Comparison of ENCODE assay signal across 7 mouse cellular contexts in genomic region chr11:54927346-54928140, GRCm38 (mm10). TPM values are rescaled to one million over a fixed set of nuclear protein-coding genes. Genes with fewer than 3 reads are reported as not detected.
DNase-seq lines count a peak whose midpoint lies in the region; ATAC-seq and TF ChIP-seq lines count a peak whose summit lies in the region.

No protein-coding gene starts in this region.

- H3K27me3 ChIP-seq in embryonic facial prominence, embryonic 10.5 days (replicated peaks; ENCODE audit: low read depth, poor library complexity, severe bottlenecking), result no peaks in the 10 kb centered on the region
- no peaks in the 10 kb centered on the region for H3K27me3 ChIP-seq in heart, embryonic 14.5 days (ENCODE audit: control insufficient read depth, insufficient read depth, low read length)
- no peaks in the 10 kb centered on the region for H3K27me3 ChIP-seq in lung, embryonic 16.5 days (ENCODE audit: control insufficient read depth, insufficient read depth, low read depth, low read length)

- peak; percentile 58 for DNase-seq in ES-E14 (ENCODE audit: low read depth, low spot score)
- DNase-seq in adrenal gland, postnatal 10 days, result peak; percentile 84
- DNase-seq in embryonic facial prominence, embryonic 10.5 days (ENCODE audit: low spot score), result peak; percentile 65
- peak; percentile 80 to 82 for DNase-seq in kidney, postnatal 4 days
- DNase-seq in right cerebral cortex, postnatal 14 days, result peak; percentile 64

- no peak; the same call in 1 of the 2 replicates for ATAC-seq in heart, embryonic 14.5 days (ENCODE audit: insufficient number of reproducible peaks, insufficient read depth, low FRiP score, low read depth)
- ATAC-seq in lung, embryonic 16.5 days (ENCODE audit: low read depth), result peak; percentile 63

- no peaks in the 10 kb centered on the region for H3K9me3 ChIP-seq in ES-E14 (ENCODE audit: control insufficient read depth, insufficient read depth, low read depth, low read length)
- H3K9me3 ChIP-seq in embryonic facial prominence, embryonic 10.5 days, result no peaks in the 10 kb centered on the region
- no peaks in the 10 kb centered on the region for H3K9me3 ChIP-seq in heart, embryonic 14.5 days (ENCODE audit: control insufficient read depth, low read length)
- no peaks in the 10 kb centered on the region for H3K9me3 ChIP-seq in lung, embryonic 16.5 days (ENCODE audit: control insufficient read depth, low read length)

- in situ Hi-C loops in ES-E14 (cut with MboI; ENCODE audit: low sequenced_read_pairs in 2 of 2, unreplicated experiment in 2 of 2), result no loop called here

- no peak overlapping the region for H3K4me3 ChIP-seq in ES-E14 (ENCODE audit: insufficient read depth in 1 of 2, low read depth in 1 of 2, low read length in 2 of 2, poor library complexity in 1 of 2, severe bottlenecking in 1 of 2)
- H3K4me3 ChIP-seq in embryonic facial prominence, embryonic 10.5 days, result no peak overlapping the region
- no peak overlapping the region for H3K4me3 ChIP-seq in heart, embryonic 14.5 days (ENCODE audit: control insufficient read depth in 1 of 2, insufficient read depth in 1 of 2, low read depth in 1 of 2, low read length in 2 of 2)
- no peak overlapping the region for H3K4me3 ChIP-seq in lung, embryonic 16.5 days (ENCODE audit: low read length)

- 83% methylated on average over 14 of the region's 14 CpGs for WGBS in embryonic facial prominence, embryonic 10.5 days
- WGBS in heart, embryonic 14.5 days, result 52% methylated on average over 14 of the region's 14 CpGs
- 70% methylated on average over 14 of the region's 14 CpGs for WGBS in lung, embryonic 16.5 days

- no peak overlapping the region for H3K9ac ChIP-seq in ES-E14 (ENCODE audit: insufficient read depth, low read depth, low read length, poor library complexity, severe bottlenecking)
- H3K9ac ChIP-seq in heart, embryonic 14.5 days (ENCODE audit: low read length), result peak overlapping the region; percentile 8; the same call in 1 of the 2 replicates
- no peak overlapping the region for H3K9ac ChIP-seq in lung, embryonic 16.5 days (ENCODE audit: low read length)

- H3K4me2 ChIP-seq in heart, embryonic 14.5 days (ENCODE audit: low read length), result no peak overlapping the region
- no peak overlapping the region for H3K4me2 ChIP-seq in lung, embryonic 16.5 days (ENCODE audit: low read depth, low read length)

- H3K4me1 ChIP-seq in ES-E14 (ENCODE audit: control insufficient read depth in 2 of 2, insufficient read depth in 2 of 2, low read length in 2 of 2, poor library complexity in 1 of 2), result no peaks in the 10 kb centered on the region; a peak in 1 of 4 replicates
- no peaks in the 10 kb centered on the region for H3K4me1 ChIP-seq in embryonic facial prominence, embryonic 10.5 days
- peaks cover 7 to 8% of the 10 kb centered on the region in 2 experiments for H3K4me1 ChIP-seq in heart, embryonic 14.5 days (ENCODE audit: control insufficient read depth in 2 of 2, insufficient read depth in 2 of 2, low read length in 2 of 2)
- no peaks in the 10 kb centered on the region for H3K4me1 ChIP-seq in lung, embryonic 16.5 days (replicated peaks; ENCODE audit: control insufficient read depth, insufficient read depth, low read length)

- no peak overlapping the region for H3K27ac ChIP-seq in ES-E14 (ENCODE audit: insufficient read depth, low read depth, low read length, poor library complexity, severe bottlenecking)
- no peak overlapping the region for H3K27ac ChIP-seq in embryonic facial prominence, embryonic 10.5 days (replicated peaks)
- H3K27ac ChIP-seq in heart, embryonic 14.5 days (replicated peaks in 1 of 2; ENCODE audit: control insufficient read depth in 1 of 2, insufficient read depth in 1 of 2, low read depth in 2 of 2, low read length in 2 of 2), result peak overlapping the region; percentile 28 to 35; a peak in 3 of 4 replicates
- H3K27ac ChIP-seq in lung, embryonic 16.5 days (ENCODE audit: low read length), result no peak overlapping the region

- peaks cover 65% of the 10 kb centered on the region for H3K36me3 ChIP-seq in ES-E14 (ENCODE audit: control insufficient read depth, insufficient read depth, low read length, poor library complexity, severe bottlenecking)
- peaks cover 72% of the 10 kb centered on the region for H3K36me3 ChIP-seq in embryonic facial prominence, embryonic 10.5 days (replicated peaks)
- H3K36me3 ChIP-seq in heart, embryonic 14.5 days (ENCODE audit: control insufficient read depth, insufficient read depth, low read length), result peaks cover 96% of the 10 kb centered on the region
- peaks cover 26% of the 10 kb centered on the region for H3K36me3 ChIP-seq in lung, embryonic 16.5 days (ENCODE audit: control insufficient read depth, insufficient read depth, low read length)

TF ChIP-seq in ES-E14, 5 proteins besides CTCF, POLR2A, EP300 and RAD21:
- no peak for TF ChIP-seq HCFC1 (IDR thresholded peaks at IDR 0.05; ENCODE audit: borderline replicate concordance, insufficient read depth, low read length)
- TF ChIP-seq ZNF384 (IDR thresholded peaks at IDR 0.05; ENCODE audit: low read depth, low read length), result no peak
- no peak for TF ChIP-seq MAFK (IDR thresholded peaks at IDR 0.05; ENCODE audit: insufficient read depth, low read depth, low read length)
- TF ChIP-seq ZC3H11A (IDR thresholded peaks at IDR 0.05; ENCODE audit: borderline replicate concordance, low read depth, low read length), result no peak
- TF ChIP-seq CHD2 (IDR thresholded peaks at IDR 0.05; ENCODE audit: low read depth, low read length), result no peak

RNA-seq across cellular contexts. Expression of gene Gpx3, which starts 25.3 kb away (rescaled TPM):
- 11.4 and 13.8 TPM in 2 replicates for total RNA-seq in ES-E14 (2012; rRNA removed)
- total RNA-seq in adrenal gland, postnatal 10 days (2021), result 100 to 1,000 TPM; 116 to 123 TPM
- polyA plus RNA-seq in embryonic facial prominence, embryonic 10.5 days (2016; fragmentation: Nextera tagmentation; extraction: Ambion mirVana), result 72.8 and 90.1 TPM in 2 replicates
- polyA plus RNA-seq in heart, embryonic 14.5 days (2014; fragmentation: Nextera tagmentation; extraction: Ambion mirVana), result 1,228 and 1,448 TPM in 2 replicates
- polyA plus RNA-seq in lung, embryonic 16.5 days (2015; fragmentation: Nextera tagmentation; extraction: Ambion mirVana), result 181 and 202 TPM in 2 replicates

RNA-seq across cellular contexts. Expression of gene Tnip1, which starts 35.2 kb away (rescaled TPM):
- total RNA-seq in ES-E14 (2012; rRNA removed), result 14.3 and 24.9 TPM in 2 replicates
- total RNA-seq in adrenal gland, postnatal 10 days (2021), result 10 to 100 TPM; 53.2 to 64.1 TPM
- polyA plus RNA-seq in embryonic facial prominence, embryonic 10.5 days (2016; fragmentation: Nextera tagmentation; extraction: Ambion mirVana), result 11.7 and 11.9 TPM in 2 replicates
- 19.3 and 20.5 TPM in 2 replicates for polyA plus RNA-seq in heart, embryonic 14.5 days (2014; fragmentation: Nextera tagmentation; extraction: Ambion mirVana)
- polyA plus RNA-seq in lung, embryonic 16.5 days (2015; fragmentation: Nextera tagmentation; extraction: Ambion mirVana), result 18.7 and 19.2 TPM in 2 replicates

Comparison
In these comparisons a context has a peak if more than half of its experiments do, and no peak if none do; other contexts are left out.
1. H3K27ac ChIP-seq: peak in heart, embryonic 14.5 days (2 of 2); none in ES-E14 (single experiment), embryonic facial prominence, embryonic 10.5 days (single experiment) and lung, embryonic 16.5 days (single experiment).
2. Peak in every context shown above with its lines, with median percentiles within 50 percentile points of each other: DNase-seq.